Mouse (Mus musculus) erythroblast, embryonic 14.5 days (primary cell): ENCODE data around the gene Tcf20.

ENCODE experiments used
- GATA1 ChIP-seq: IDR thresholded peaks from 2 replicates; pipeline ENCODE4 v1.6.1; 2012; ENCODE audit warnings: low read length, inconsistent platforms, mixed read lengths
- TAL1 ChIP-seq: IDR thresholded peaks from 3 replicates; pipeline ENCODE4 v1.6.1; 2012; ENCODE audit warnings: low read length, inconsistent platforms, mixed read lengths

- no peak for TF ChIP-seq TAL1
- TF ChIP-seq GATA1 = no peak
These were observed 19.2 kb downstream of the Tcf20 start for GRCm38 (mm10) chr15:82968449-82968848.
